Mouse (Mus musculus) ES-E14 (cell line): ENCODE results near the gene Tanc1.

Source experiments
- CHD2 ChIP-seq: IDR thresholded peaks from 2 replicates; pipeline ENCODE4 v1.6.1; 2014; ENCODE audit warnings: mild to moderate bottlenecking, low read depth, low read length, inconsistent platforms
- HCFC1 ChIP-seq: IDR thresholded peaks from 2 replicates; pipeline ENCODE4 v1.6.1; 2012; ENCODE audit warnings: low read length, inconsistent platforms, borderline replicate concordance; ENCODE audit not compliant: insufficient read depth
- MAFK ChIP-seq: IDR thresholded peaks from 2 replicates; pipeline ENCODE4 v1.6.1; 2014; ENCODE audit warnings: mild to moderate bottlenecking, low read depth, low read length, inconsistent platforms; ENCODE audit not compliant: insufficient read depth
- ZNF384 ChIP-seq: IDR thresholded peaks from 2 replicates; pipeline ENCODE4 v1.6.1; 2012; ENCODE audit warnings: low read depth, low read length, inconsistent platforms

GRCm38 (mm10) chr2:59666533-59666932 lies 54.7 kb downstream of the Tanc1 start:
- TF ChIP-seq MAFK (no peak), ZNF384 (no peak), HCFC1 (no peak), CHD2 (no peak)
